Mouse (Mus musculus) regulatory T cell (primary cell): ENCODE data around the gene Car2.

Experiments
- in situ Hi-C: fragments of 300-600 bp; cut with MboI, MseI; formaldehyde crosslinking; loops from one replicate; pipeline ENCODE4 v1.15.1; 2025; ENCODE audit warnings: high pct_unique_total_duplicates

The Car2 gene

DNA sequence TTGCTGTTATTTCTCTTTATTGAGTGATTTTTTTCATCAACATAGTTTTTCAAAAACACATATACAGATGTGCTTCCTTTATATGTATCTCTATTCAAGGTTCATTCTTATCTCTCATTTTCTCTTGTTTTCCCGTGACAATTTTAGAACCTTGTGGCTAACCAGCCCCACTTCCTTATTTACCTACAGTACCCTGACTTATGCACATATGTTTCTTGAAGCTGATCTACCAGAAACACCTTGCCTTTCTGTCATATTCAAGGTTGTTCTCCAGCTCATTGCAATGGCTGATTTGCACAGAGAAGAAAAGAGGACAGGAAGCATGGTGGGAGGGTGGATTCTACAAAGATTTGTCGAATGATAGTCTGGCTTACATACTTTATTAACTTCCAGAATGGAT is 29.3 kb downstream of the Car2 start:
- in situ Hi-C loops: no loop called here

- in situ Hi-C loops: no loop called here
Observed at GRCm38 (mm10) chr3:14917261-14917660, 31.2 kb downstream of the Car2 start.

- in situ Hi-C loops: no loop called here
Observed at GRCm38 (mm10) chr3:14944706-14945105, 58.6 kb downstream of the Car2 start.

- in situ Hi-C loops: no loop called here
Observed at GRCm38 (mm10) chr3:14945627-14946026, 59.6 kb downstream of the Car2 start.

DNA sequence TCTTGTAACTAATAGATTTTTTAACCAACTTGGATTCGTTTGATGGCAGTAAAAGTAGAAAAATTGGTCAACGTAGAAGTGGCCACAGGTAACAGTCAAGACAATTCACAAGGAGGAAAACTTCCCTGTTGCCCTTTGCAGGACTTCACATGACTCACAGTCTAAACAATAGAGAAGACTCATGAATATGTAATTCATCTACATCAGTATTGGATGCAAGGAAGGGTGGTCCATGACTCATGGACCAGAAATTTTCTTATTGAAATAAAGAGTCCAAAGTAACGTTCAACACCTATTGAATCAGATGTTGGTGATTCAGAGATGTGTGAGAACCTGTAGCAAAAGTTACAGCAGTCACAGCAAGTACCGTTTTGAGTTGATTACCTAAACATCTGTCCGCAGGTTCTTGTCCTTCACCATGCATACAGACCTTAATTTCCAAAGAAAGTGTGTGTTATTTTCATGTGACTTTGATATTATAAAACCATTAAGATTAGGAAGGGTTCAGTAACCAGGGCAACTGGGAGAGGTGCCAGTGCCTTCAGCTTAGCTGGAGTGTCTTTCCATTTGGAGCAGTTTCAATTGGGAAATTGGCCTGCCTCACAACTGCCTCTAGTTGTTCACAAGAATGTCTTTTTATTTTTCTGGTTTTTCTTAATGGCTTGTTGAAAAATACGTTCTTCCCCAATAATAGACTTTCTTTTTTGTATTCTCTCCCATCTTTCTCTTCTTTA is 62.2 kb downstream of the Car2 start:
- in situ Hi-C loops: no loop called here

DNA sequence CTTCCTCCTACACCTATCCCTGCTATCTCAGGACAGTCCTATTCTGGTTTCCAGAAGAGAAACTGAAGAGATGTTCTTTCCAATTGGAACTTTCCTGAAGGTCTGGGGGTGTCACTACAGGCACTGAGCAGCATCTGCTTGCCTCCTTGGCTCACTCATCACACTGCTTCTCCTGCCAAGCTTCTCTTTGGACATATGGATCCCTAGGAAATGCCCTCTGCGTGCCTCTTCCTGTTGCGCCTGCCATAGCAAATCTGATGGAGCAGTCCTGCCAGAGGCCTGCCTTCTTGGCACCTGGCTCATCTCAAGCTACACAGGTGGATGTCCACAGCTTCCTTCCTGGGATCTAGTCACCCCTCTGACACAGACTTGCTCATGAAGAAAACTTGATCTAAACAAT is 64.0 kb downstream of the Car2 start:
- in situ Hi-C loops: no loop called here
